Mouse (Mus musculus) heart, adult 2 months (tissue): Measurements from ENCODE around the gene Tbc1d14. TPM values are rescaled to one million over a fixed set of nuclear protein-coding genes. Genes with fewer than 3 reads are reported as not detected.
A peak's percentile ranks its signal among the peaks of the same experiment; 100 is the strongest.

Experiments
- DNase-seq, 2 experiments: peaks; one replicate each; pipeline ENCODE4 v3.0.0; 2021
- H3K27ac ChIP-seq: fragments of 200-600 bp; 2 replicates; pipeline ENCODE4 v1.8.1; 2022
- H3K27me3 ChIP-seq: fragments of 200-500 bp; 2 replicates; pipeline ENCODE4 v1.6.1; 2012; ENCODE audit warnings: mild to moderate bottlenecking, low read length, inconsistent platforms, mixed read lengths; ENCODE audit not compliant: control insufficient read depth, insufficient read depth
- H3K36me3 ChIP-seq: fragments of 200-500 bp; 2 replicates; pipeline ENCODE4 v1.6.1; 2012; ENCODE audit warnings: low read length, inconsistent platforms; ENCODE audit not compliant: control insufficient read depth, insufficient read depth
- H3K4me1 ChIP-seq: fragments of 200-500 bp; 2 replicates; pipeline ENCODE4 v1.6.1; 2011; ENCODE audit warnings: low read length; ENCODE audit not compliant: control insufficient read depth, insufficient read depth
- H3K4me3 ChIP-seq: fragments of 200-600 bp; 2 replicates; pipeline ENCODE4 v1.8.1; 2022
- H3K79me2 ChIP-seq: fragments of 200-500 bp; replicated peaks from 2 replicates; pipeline ENCODE4 v1.6.1; 2012; ENCODE audit warnings: mild to moderate bottlenecking, inconsistent platforms, low read length, moderate library complexity, mixed read lengths; ENCODE audit not compliant: control insufficient read depth, insufficient read depth
- H3K9ac ChIP-seq: fragments of 200-500 bp; 2 replicates; pipeline ENCODE4 v1.6.1; 2012; ENCODE audit warnings: low read depth, mild to moderate bottlenecking, control low read depth, inconsistent platforms, low read length, mixed read lengths
- CTCF ChIP-seq: fragments of 200-600 bp; IDR thresholded peaks from 2 replicates; pipeline ENCODE4 v1.8.1; 2022; ENCODE audit warnings: antibody characterized with exemption, mild to moderate bottlenecking, moderate library complexity
- EP300 ChIP-seq: fragments of 200-500 bp; IDR thresholded peaks from 2 replicates; pipeline ENCODE4 v1.6.1; 2011; ENCODE audit warnings: low read depth, low read length, control low read depth; ENCODE audit not compliant: insufficient read depth
- POLR2A ChIP-seq: fragments of 200-500 bp; IDR thresholded peaks from 2 replicates; pipeline ENCODE4 v1.6.1; 2011; ENCODE audit warnings: mild to moderate bottlenecking, low read depth, low read length, control low read depth; ENCODE audit not compliant: insufficient read depth
- WGBS: fragments of 180-500 bp; shearing (Covaris S2); methylation state at CpG from one replicate; pipeline ENCODE4 v1.1.7; 2018; 5-methylcytosine and 5-hydroxymethylcytosine counted together
- intact Hi-C: fragments of 180-260 bp; cut with DNase I; formaldehyde crosslinking; loops from one replicate; pipeline ENCODE4 v1.15.1; 2025
- polyA plus RNA-seq: library from polyadenylated mRNA; depleted of rRNA; stranded (reverse); fragments of >200 nt; gene quantifications from 2 replicates; pipeline ENCODE4 v1.2.3, GENCODE M21; 2012
- total RNA-seq, 2 experiments: library from RNA; stranded (reverse); gene quantifications; 2 replicates each; pipeline ENCODE4 v1.2.3; 2021

The Tbc1d14 gene
- total and polyA plus RNA-seq, 3 experiments: 11.7 to 13.0 (median 12.4) TPM

- TF ChIP-seq EP300: no peak
- TF ChIP-seq POLR2A: no peak
- TF ChIP-seq CTCF: no peak
- DNase-seq: no peak
Observed at GRCm38 (mm10) chr5:36480398-36480797, 112.7 kb downstream of the Tbc1d14 start.

GRCm38 (mm10) chr5:36479735-36480134, 113.3 kb downstream of the Tbc1d14 start:
- Histone ChIP-seq H3K9ac (no peak overlapping the region), H3K27me3 (no peaks in the 10 kb centered on the region), H3K79me2 (peaks cover 11% of the 10 kb centered on the region), H3K4me1 (peaks cover 34% of the 10 kb centered on the region), H3K4me3 (no peak overlapping the region), H3K27ac (peak overlapping the region; percentile 68), H3K36me3 (peaks cover 16% of the 10 kb centered on the region)
- no peak for DNase-seq
- TF ChIP-seq EP300: no peak
- no peak for TF ChIP-seq POLR2A
- TF ChIP-seq CTCF: no peak
- intact Hi-C loops: no loop called here
- 28% methylated on average over 2 of the region's 2 CpGs for WGBS

More at GRCm38 (mm10) chr5:36480398-36480797, 112.7 kb downstream of the Tbc1d14 start:
- no peak overlapping the region; the same call in 1 of the 2 replicates for H3K27ac ChIP-seq
- intact Hi-C loops: no loop called here
- H3K79me2 ChIP-seq: peaks cover 11% of the 10 kb centered on the region
- no peak overlapping the region for H3K4me3 ChIP-seq
- H3K36me3 ChIP-seq: peaks cover 16% of the 10 kb centered on the region
- no peaks in the 10 kb centered on the region for H3K27me3 ChIP-seq
- WGBS: 73% methylated on average over 4 of the region's 4 CpGs
- H3K9ac ChIP-seq: no peak overlapping the region
- H3K4me1 ChIP-seq: peaks cover 36% of the 10 kb centered on the region

GRCm38 (mm10) chr5:36478540-36479420, 114.3 kb downstream of the Tbc1d14 start:
- DNase-seq: peak; percentile 34 to 50
- peak overlapping the region; percentile 68 for H3K27ac ChIP-seq
- intact Hi-C loops: no loop called here
- no peak overlapping the region for H3K4me3 ChIP-seq
- peaks cover 18% of the 10 kb centered on the region for H3K36me3 ChIP-seq
- TF ChIP-seq EP300 (0 out of 2 replicates have a peak, but pooled peaks have one; percentile 30), CTCF (no peak)
- WGBS: 36% methylated on average over 6 of the region's 6 CpGs
- peak overlapping the region; percentile 48 for H3K9ac ChIP-seq
- H3K4me1 ChIP-seq: peaks cover 34% of the 10 kb centered on the region
- no peaks in the 10 kb centered on the region for H3K27me3 ChIP-seq
- peaks cover 10% of the 10 kb centered on the region for H3K79me2 ChIP-seq

GRCm38 (mm10) chr5:36477486-36477885, 115.6 kb downstream of the Tbc1d14 start:
- no peaks in the 10 kb centered on the region for H3K27me3 ChIP-seq
- intact Hi-C loops: no loop called here
- TF ChIP-seq POLR2A (no peak), CTCF (no peak), EP300 (no peak)
- no peak for DNase-seq
- no peak overlapping the region for H3K9ac ChIP-seq
- H3K36me3 ChIP-seq: peaks cover 16% of the 10 kb centered on the region
- H3K27ac ChIP-seq: no peak overlapping the region
- no peak overlapping the region for H3K4me3 ChIP-seq
- 94% methylated on average over 3 of the region's 3 CpGs for WGBS
- peaks cover 4% of the 10 kb centered on the region; the same call in 1 of the 2 replicates for H3K79me2 ChIP-seq
- H3K4me1 ChIP-seq: peaks cover 30% of the 10 kb centered on the region

GRCm38 (mm10) chr5:36474283-36474682, 118.8 kb downstream of the Tbc1d14 start:
- DNase-seq: peak; percentile 60 to 63
- Histone ChIP-seq H3K79me2 (peaks cover 5% of the 10 kb centered on the region), H3K4me1 (peaks cover 14% of the 10 kb centered on the region), H3K36me3 (peaks cover 7% of the 10 kb centered on the region), H3K4me3 (no peak overlapping the region), H3K27ac (no peak overlapping the region), H3K9ac (no peak overlapping the region), H3K27me3 (no peaks in the 10 kb centered on the region)
- TF ChIP-seq CTCF (peak; percentile 84), EP300 (0 out of 2 replicates have a peak, but pooled peaks have one; percentile 40), POLR2A (no peak)
- intact Hi-C loops: no loop called here
- WGBS: 88% methylated on average over 5 of the region's 5 CpGs
